Mouse (Mus musculus): ENCODE measurements at regions not wholly inside any gene's neighbourhood (a gene's known extent, or its start where the extent isn't known, plus 50 kb on each side); places are given as distances from the start of the nearest gene placed in this dataset.
"Not testable (repeated sequence)": the region's sequence is repeated elsewhere in the genome, so short reads cannot be mapped to it uniquely, and the experiment has no call there.

- DNase-seq (ENCODE audit: low read depth, low spot score), result no peak
Measured at GRCm38 (mm10) chr3:111402135-111402534, 1151.3 kb upstream of the Prmt6 start.

GRCm38 (mm10) chr3:111393127-111393526, 1142.3 kb upstream of the Prmt6 start:
- no peak for DNase-seq (ENCODE audit: low read depth, low spot score)

- not testable (repeated sequence) for DNase-seq (ENCODE audit: low read depth, low spot score)
Measured at GRCm38 (mm10) chr3:111392713-111393112, 1141.9 kb upstream of the Prmt6 start.

- no peak for DNase-seq (ENCODE audit: low read depth, low spot score)
Measured at GRCm38 (mm10) chr3:111386745-111387144, 1135.9 kb upstream of the Prmt6 start.

- no peak for DNase-seq (ENCODE audit: low read depth, low spot score)
Measured at GRCm38 (mm10) chr3:111386334-111386733, 1135.5 kb upstream of the Prmt6 start.

GRCm38 (mm10) chr3:111385627-111386026, 1134.8 kb upstream of the Prmt6 start:
- DNase-seq (ENCODE audit: low read depth, low spot score), result no peak

- DNase-seq (ENCODE audit: low read depth, low spot score), result peak; percentile 87
Measured at GRCm38 (mm10) chr3:111371259-111371658, 1120.5 kb upstream of the Prmt6 start.

GRCm38 (mm10) chr3:111338247-111338646, 1087.4 kb upstream of the Prmt6 start:
- no peak for DNase-seq (ENCODE audit: low read depth, low spot score)

GRCm38 (mm10) chr3:111291018-111291538, 1040.3 kb upstream of the Prmt6 start:
- DNase-seq (ENCODE audit: low read depth, low spot score), result no peak

- no peak for DNase-seq (ENCODE audit: low read depth, low spot score)
Measured at GRCm38 (mm10) chr3:111281584-111281983, 1030.8 kb upstream of the Prmt6 start.
